ENCODE assay signal across 8 mouse cellular contexts in genomic region chr11:116493795-116494252, GRCm38 (mm10). TPM values are rescaled to one million over a fixed set of nuclear protein-coding genes. Genes with fewer than 3 reads are reported as not detected.
DNase-seq lines count a peak whose midpoint lies in the region; ATAC-seq and TF ChIP-seq lines count a peak whose summit lies in the region.

Gene Prpsap1, minus strand, starts transcription at chr11:116494202.

- H3K9me3 ChIP-seq in intestine, postnatal 0 days (ENCODE audit: control insufficient read depth): no peaks in the 10 kb centered on the region
- no peaks in the 10 kb centered on the region for H3K9me3 ChIP-seq in midbrain, postnatal 0 days (ENCODE audit: low read length)

- H3K36me3 ChIP-seq in intestine, postnatal 0 days (ENCODE audit: control insufficient read depth, insufficient read depth): no peaks in the 10 kb centered on the region
- H3K36me3 ChIP-seq in liver, adult 2 months (ENCODE audit: control insufficient read depth, insufficient read depth, low read length): no peaks in the 10 kb centered on the region
- no peaks in the 10 kb centered on the region for H3K36me3 ChIP-seq in midbrain, postnatal 0 days (ENCODE audit: insufficient read depth, low read length)

- H3K9ac ChIP-seq in intestine, postnatal 0 days (ENCODE audit: low read depth, low read length): no peak within 1 kb of the TSS
- H3K9ac ChIP-seq in liver, adult 2 months (ENCODE audit: low read depth, low read length): no peak within 1 kb of the TSS
- H3K9ac ChIP-seq in midbrain, postnatal 0 days (replicated peaks; ENCODE audit: low read length, poor library complexity, severe bottlenecking): no peak within 1 kb of the TSS

- H3K4me3 ChIP-seq in left cerebral cortex, adult 2 months: no peak within 1 kb of the TSS
- H3K4me3 ChIP-seq in cortical plate, adult 2 months (ENCODE audit: insufficient read depth, low read length): no peak within 1 kb of the TSS
- H3K4me3 ChIP-seq in intestine, postnatal 0 days (ENCODE audit: low read depth, low read length): no peak within 1 kb of the TSS
- H3K4me3 ChIP-seq in liver, adult 2 months (ENCODE audit: insufficient read depth, low read depth, low read length): no peak within 1 kb of the TSS
- H3K4me3 ChIP-seq in midbrain, postnatal 0 days (ENCODE audit: low read depth, low read length): no peak within 1 kb of the TSS

- H3K27ac ChIP-seq in left cerebral cortex, adult 2 months: peak within 1 kb of the TSS; percentile 62
- no peak within 1 kb of the TSS for H3K27ac ChIP-seq in cortical plate, adult 2 months (ENCODE audit: insufficient read depth, low read length)
- H3K27ac ChIP-seq in intestine, postnatal 0 days (ENCODE audit: low read depth, low read length): peak within 1 kb of the TSS; percentile 70
- H3K27ac ChIP-seq in liver, adult 2 months (replicated peaks; ENCODE audit: insufficient read depth, low read depth, low read length): peak within 1 kb of the TSS; percentile 21; the same call in 1 of the 2 replicates
- H3K27ac ChIP-seq in midbrain, postnatal 0 days (ENCODE audit: low read depth, low read length): no peak within 1 kb of the TSS

- peak; percentile 69 for TF ChIP-seq CTCF in left cerebral cortex, adult 2 months (IDR thresholded peaks at IDR 0.05)
- peak; percentile 59 for TF ChIP-seq CTCF in cortical plate, adult 2 months (IDR thresholded peaks at IDR 0.05; ENCODE audit: extremely low read depth, insufficient read depth, low read length)
- TF ChIP-seq CTCF in intestine, postnatal 0 days (IDR thresholded peaks at IDR 0.05; ENCODE audit: low read depth): peak; percentile 89
- peak; percentile 89 for TF ChIP-seq CTCF in liver, adult 2 months (IDR thresholded peaks at IDR 0.05; ENCODE audit: low read depth, low read length)
- TF ChIP-seq CTCF in midbrain, postnatal 0 days (IDR thresholded peaks at IDR 0.05): peak; percentile 66

- no peaks in the 10 kb centered on the region for H3K27me3 ChIP-seq in intestine, postnatal 0 days (replicated peaks; ENCODE audit: control insufficient read depth, insufficient read depth, low read length)
- H3K27me3 ChIP-seq in liver, adult 2 months (ENCODE audit: control insufficient read depth, insufficient read depth, low read length): no peaks in the 10 kb centered on the region
- no peaks in the 10 kb centered on the region for H3K27me3 ChIP-seq in midbrain, postnatal 0 days (ENCODE audit: insufficient read depth, low read length)

- DNase-seq in left cerebral cortex, adult 2 months (ENCODE audit: extremely low spot score in 1 of 2, low spot score in 2 of 2): peak in 1 of 2 experiments; percentile 27
- no peak for DNase-seq in left cerebral cortex, adult 9 months (ENCODE audit: low spot score in 2 of 2)
- peak; percentile 97 for DNase-seq in heart, adult 11 months
- peak; percentile 62 for DNase-seq in liver, adult 2 months (ENCODE audit: extremely low read depth, low read depth, low spot score)
- DNase-seq in midbrain, postnatal 0 days (ENCODE audit: low spot score): peak; percentile 58
- peak; percentile 70 for DNase-seq in testis, postnatal 10 days (ENCODE audit: low spot score)

- TF ChIP-seq POLR2A in cortical plate, adult 2 months (IDR thresholded peaks at IDR 0.05; ENCODE audit: extremely low read depth, insufficient read depth, low read length): no peak
- no peak for TF ChIP-seq POLR2A in liver, adult 2 months (IDR thresholded peaks at IDR 0.05; ENCODE audit: extremely low read depth, insufficient read depth, low read length)

- no peak for ATAC-seq in intestine, postnatal 0 days
- ATAC-seq in midbrain, postnatal 0 days (ENCODE audit: low FRiP score): no peak

- peaks cover 2% of the 10 kb centered on the region; the same call in 1 of the 2 replicates for H3K4me1 ChIP-seq in cortical plate, adult 2 months (ENCODE audit: control insufficient read depth, insufficient read depth, low read length)
- no peaks in the 10 kb centered on the region for H3K4me1 ChIP-seq in intestine, postnatal 0 days (replicated peaks; ENCODE audit: control insufficient read depth, insufficient read depth, low read length)
- H3K4me1 ChIP-seq in liver, adult 2 months (ENCODE audit: control insufficient read depth, insufficient read depth, low read length): peaks cover 4% of the 10 kb centered on the region
- 0 out of 2 replicates have a peak, but pooled peaks cover 2% of the 10 kb centered on the region for H3K4me1 ChIP-seq in midbrain, postnatal 0 days (ENCODE audit: insufficient read depth, low read length)

- H3K4me2 ChIP-seq in intestine, postnatal 0 days (replicated peaks; ENCODE audit: low read depth): peak within 1 kb of the TSS; percentile 24
- H3K4me2 ChIP-seq in midbrain, postnatal 0 days (ENCODE audit: low read depth, low read length, poor library complexity, severe bottlenecking): no peak within 1 kb of the TSS

- H3K79me2 ChIP-seq in liver, adult 2 months (ENCODE audit: control insufficient read depth, insufficient read depth, low read length): no peaks in the 10 kb centered on the region; the same call in 1 of the 2 replicates

- 28% methylated on average over 4 of the region's 4 CpGs for WGBS in intestine, postnatal 0 days
- 33% methylated on average over 4 of the region's 4 CpGs for WGBS in liver, adult 2 months
- 26% methylated on average over 4 of the region's 4 CpGs for WGBS in midbrain, postnatal 0 days

- intact Hi-C loops in left cerebral cortex, adult 2 months (cut with DNase I): no loop called here

RNA-seq across cellular contexts. Expression of gene Prpsap1, which starts in this region (rescaled TPM):
- 10 to 100 TPM; 78.3 to 85.6 TPM for total RNA-seq in left cerebral cortex, adult 2 months (2021)
- 89.0 and 90.8 TPM in 2 replicates for polyA plus RNA-seq in cortical plate, adult 2 months (2012; rRNA removed)
- polyA plus RNA-seq in intestine, postnatal 0 days (2015; fragmentation: Nextera tagmentation; extraction: Ambion mirVana): 177 and 194 TPM in 2 replicates
- 37.7 and 59.0 TPM in 2 replicates for total RNA-seq in liver, adult 2 months (2014; rRNA removed)
- 72.8 and 80.1 TPM in 2 replicates for polyA plus RNA-seq in liver, adult 2 months (2012; rRNA removed)
- total RNA-seq in midbrain, postnatal 0 days (2014; rRNA removed): 110 and 113 TPM in 2 replicates
- 156 and 157 TPM in 2 replicates for polyA plus RNA-seq in midbrain, postnatal 0 days (2015; fragmentation: Nextera tagmentation; extraction: Ambion mirVana)

Comparison
In these comparisons a context has a peak if more than half of its experiments do, and no peak if none do; other contexts are left out.
1. DNase-seq: peak in heart, adult 11 months (single experiment), liver, adult 2 months (single experiment), midbrain, postnatal 0 days (single experiment) and testis, postnatal 10 days (single experiment); none in left cerebral cortex, adult 9 months (0 of 2).
2. H3K27ac ChIP-seq: peak in left cerebral cortex, adult 2 months (single experiment), intestine, postnatal 0 days (single experiment) and liver, adult 2 months (single experiment); none in cortical plate, adult 2 months (single experiment) and midbrain, postnatal 0 days (single experiment).
3. Peak in every context shown above with its lines, with median percentiles within 50 percentile points of each other: CTCF ChIP-seq.